ENCODE assay signal across 8 mouse cellular contexts in genomic region chr5:53638647-53639046, GRCm38 (mm10).
DNase-seq lines count a peak whose midpoint lies in the region; ATAC-seq lines count a peak whose summit lies in the region.

No protein-coding gene starts in this region.

- DNase-seq in cerebellum, postnatal 14 days = peak; percentile 22 to 43
- DNase-seq in cerebellum, postnatal 4 days (ENCODE audit: low spot score in 2 of 2) = no peak
- DNase-seq in layer of hippocampus, adult 11-12 months (ENCODE audit: low spot score) = peak; percentile 38
- DNase-seq in layer of hippocampus, adult 8-10 months (ENCODE audit: low spot score in 2 of 2) = no peak
- peak; percentile 25 for DNase-seq in lung, postnatal 14 days
- DNase-seq in urinary bladder, postnatal 14 days (ENCODE audit: low spot score) = no peak
- no peak for DNase-seq in frontal cortex, postnatal 25 days (ENCODE audit: low spot score in 2 of 2)

- ATAC-seq in CD4-positive, CD25-positive, alpha-beta regulatory T cell, adult 4 months = peak; percentile 75

Comparison
In these comparisons a context has a peak if more than half of its experiments do, and no peak if none do; other contexts are left out.
1. DNase-seq: peak in cerebellum, postnatal 14 days (2 of 2), layer of hippocampus, adult 11-12 months (single experiment) and lung, postnatal 14 days (single experiment); none in cerebellum, postnatal 4 days (0 of 2), layer of hippocampus, adult 8-10 months (0 of 2), urinary bladder, postnatal 14 days (single experiment) and frontal cortex, postnatal 25 days (0 of 2).